ENCODE assay signal across 12 mouse cellular contexts in genomic region chr2:113866155-113866554, GRCm38 (mm10). TPM values are rescaled to one million over a fixed set of nuclear protein-coding genes. Genes with fewer than 3 reads are reported as not detected.
DNase-seq lines count a peak whose midpoint lies in the region; ATAC-seq and TF ChIP-seq lines count a peak whose summit lies in the region.
"Had no signal": no experiment of that assay in that cellular context is flagged by ENCODE, and none has a peak within 500 bp of the region (broad histone marks: within the 10 kb centered on the region; RNA-seq: fewer than 3 reads in every experiment).

No protein-coding gene starts in this region.

- no peak overlapping the region for H3K4me2 ChIP-seq in hindbrain, embryonic 11.5 days (replicated peaks; ENCODE audit: low read depth, low read length)
- no peak overlapping the region for H3K4me2 ChIP-seq in hindbrain, embryonic 16.5 days (ENCODE audit: low read length)
- H3K4me2 ChIP-seq: hindbrain, embryonic 15.5 days; limb, embryonic 15.5 days; midbrain, embryonic 13.5 days had no signal

- no peaks in the 10 kb centered on the region for H3K9me3 ChIP-seq in hindbrain, embryonic 11.5 days (ENCODE audit: control insufficient read depth, low read length)
- H3K9me3 ChIP-seq in hindbrain, embryonic 16.5 days (ENCODE audit: control insufficient read depth, low read length) = no peaks in the 10 kb centered on the region
- H3K9me3 ChIP-seq: hindbrain, embryonic 15.5 days; limb, embryonic 15.5 days; midbrain, embryonic 13.5 days had no signal

- no peak overlapping the region for H3K27ac ChIP-seq in hindbrain, embryonic 11.5 days (ENCODE audit: low read depth, low read length)
- H3K27ac ChIP-seq in hindbrain, embryonic 16.5 days (ENCODE audit: low read depth, low read length) = no peak overlapping the region
- H3K27ac ChIP-seq: hindbrain, embryonic 15.5 days; limb, embryonic 15.5 days; midbrain, embryonic 13.5 days had no signal

- H3K36me3 ChIP-seq in hindbrain, embryonic 11.5 days (ENCODE audit: control insufficient read depth, insufficient read depth, low read length) = no peaks in the 10 kb centered on the region
- no peaks in the 10 kb centered on the region for H3K36me3 ChIP-seq in hindbrain, embryonic 16.5 days (ENCODE audit: control insufficient read depth, insufficient read depth, low read length)
- H3K36me3 ChIP-seq: hindbrain, embryonic 15.5 days; limb, embryonic 15.5 days; midbrain, embryonic 13.5 days had no signal

- no peak overlapping the region for H3K9ac ChIP-seq in hindbrain, embryonic 11.5 days (ENCODE audit: low read depth, low read length)
- no peak overlapping the region for H3K9ac ChIP-seq in hindbrain, embryonic 16.5 days (ENCODE audit: low read depth, low read length)
- H3K9ac ChIP-seq: hindbrain, embryonic 15.5 days; limb, embryonic 15.5 days; midbrain, embryonic 13.5 days had no signal

- no peak overlapping the region for H3K4me3 ChIP-seq in hindbrain, embryonic 11.5 days (ENCODE audit: low read depth, low read length)
- H3K4me3 ChIP-seq in hindbrain, embryonic 16.5 days (ENCODE audit: low read length) = no peak overlapping the region
- no peak overlapping the region for H3K4me3 ChIP-seq in lung, adult 2 months (replicated peaks; ENCODE audit: extremely low read depth, low read depth, low read length)
- H3K4me3 ChIP-seq: hindbrain, embryonic 15.5 days; limb, embryonic 15.5 days; midbrain, embryonic 13.5 days had no signal

- peak; percentile 10 for DNase-seq in hindbrain, embryonic 11.5 days (ENCODE audit: low spot score)
- DNase-seq in lung, postnatal 36 days = peak; percentile 29
- DNase-seq in lung, adult 2 months = no peak
- peak; percentile 28 for DNase-seq in retina, postnatal 1 day
- DNase-seq in c-Kit-positive CD71-positive TER-119-positive erythroid progenitor cells, embryonic 14.5 days (ENCODE audit: low spot score) = no peak
- DNase-seq: gastrocnemius, postnatal 25 days had no signal

- no peak for TF ChIP-seq POLR2A in lung, adult 2 months (IDR thresholded peaks at IDR 0.05; ENCODE audit: borderline replicate concordance, extremely low read depth, low read depth, low read length)

- H3K4me1 ChIP-seq in hindbrain, embryonic 11.5 days (replicated peaks; ENCODE audit: control insufficient read depth, insufficient read depth, low read length) = no peaks in the 10 kb centered on the region
- H3K4me1 ChIP-seq in hindbrain, embryonic 16.5 days (ENCODE audit: control insufficient read depth, insufficient read depth, low read depth, low read length) = no peaks in the 10 kb centered on the region
- no peaks in the 10 kb centered on the region for H3K4me1 ChIP-seq in lung, adult 2 months (ENCODE audit: control insufficient read depth, insufficient read depth, low read length)
- H3K4me1 ChIP-seq: hindbrain, embryonic 15.5 days; limb, embryonic 15.5 days; midbrain, embryonic 13.5 days had no signal

- TF ChIP-seq CTCF in lung, adult 2 months (IDR thresholded peaks at IDR 0.05; ENCODE audit: insufficient read depth, low read length) = no peak

- 60% methylated on average over 2 of the region's 2 CpGs for WGBS in hindbrain, embryonic 11.5 days
- WGBS in hindbrain, embryonic 16.5 days = 39% methylated on average over 2 of the region's 2 CpGs
- WGBS in lung, adult 2 months = 12% methylated on average over 2 of the region's 2 CpGs

- ATAC-seq in hindbrain, embryonic 11.5 days (ENCODE audit: low FRiP score) = no peak
- ATAC-seq in hindbrain, embryonic 16.5 days = no peak
- peak; percentile 71 for ATAC-seq in activated CD4-positive, CD25-positive, alpha-beta regulatory T cell, adult 4 months
- no peak for ATAC-seq in erythroblast, adult 5-6 weeks (replicated peaks; ENCODE audit: low FRiP score, poor library complexity, severe bottlenecking)
- ATAC-seq: midbrain, embryonic 13.5 days had no signal

- H3K27me3 ChIP-seq in hindbrain, embryonic 11.5 days (ENCODE audit: control insufficient read depth, insufficient read depth, low read length) = no peaks in the 10 kb centered on the region
- H3K27me3 ChIP-seq in hindbrain, embryonic 16.5 days (replicated peaks; ENCODE audit: control insufficient read depth, insufficient read depth, low read length) = no peaks in the 10 kb centered on the region
- H3K27me3 ChIP-seq: hindbrain, embryonic 15.5 days; limb, embryonic 15.5 days; midbrain, embryonic 13.5 days had no signal

RNA-seq across cellular contexts. Expression of gene Arhgap11a, which starts 17.7 kb away (rescaled TPM):
- polyA plus RNA-seq in hindbrain, embryonic 11.5 days (2014; fragmentation: Nextera tagmentation; extraction: Ambion mirVana) = 6.4 and 9.0 TPM in 2 replicates
- polyA plus RNA-seq in hindbrain, embryonic 16.5 days (2015; fragmentation: Nextera tagmentation; extraction: Ambion mirVana) = 5.2 and 8.0 TPM in 2 replicates
- 0.60 and 1.2 TPM in 2 replicates for polyA plus RNA-seq in lung, adult 2 months (2012; rRNA removed)
- 1 to 10 TPM; 4.5 to 7.5 TPM for polyA plus RNA-seq in activated CD4-positive, CD25-positive, alpha-beta regulatory T cell, adult 4 months (2017; shearing (Covaris generic))
- 13.2 and 20.9 TPM in 2 replicates for total RNA-seq in erythroblast, adult 5-6 weeks (2015; ENCODE audit: low replicate concordance)
- total RNA-seq in erythroblast, adult 5-6 weeks (2017; ENCODE audit: low replicate concordance) = 15.4 and 22.0 TPM in 2 replicates

RNA-seq across cellular contexts. Expression of gene Scg5, which starts 37.2 kb away (rescaled TPM):
- polyA plus RNA-seq in hindbrain, embryonic 11.5 days (2014; fragmentation: Nextera tagmentation; extraction: Ambion mirVana) = 53.7 and 56.9 TPM in 2 replicates
- polyA plus RNA-seq in hindbrain, embryonic 16.5 days (2015; fragmentation: Nextera tagmentation; extraction: Ambion mirVana) = 228 and 265 TPM in 2 replicates
- 0.49 and 0.57 TPM in 2 replicates for polyA plus RNA-seq in lung, adult 2 months (2012; rRNA removed)
- 1 to 10 TPM; 4.1 to 5.6 TPM for polyA plus RNA-seq in activated CD4-positive, CD25-positive, alpha-beta regulatory T cell, adult 4 months (2017; shearing (Covaris generic))
- not detected in 2 replicates for total RNA-seq in erythroblast, adult 5-6 weeks (2015; ENCODE audit: low replicate concordance)
- not detected in 2 replicates for total RNA-seq in erythroblast, adult 5-6 weeks (2017; ENCODE audit: low replicate concordance)

Comparison
In these comparisons a context has a peak if more than half of its experiments do, and no peak if none do; other contexts are left out.
1. DNase-seq: peak in hindbrain, embryonic 11.5 days (single experiment), lung, postnatal 36 days (single experiment) and retina, postnatal 1 day (single experiment); none in lung, adult 2 months (single experiment) and c-Kit-positive CD71-positive TER-119-positive erythroid progenitor cells, embryonic 14.5 days (single experiment).